Mouse (Mus musculus): ENCODE measurements around the gene Bid. TPM values are rescaled to one million over a fixed set of nuclear protein-coding genes. Genes with fewer than 3 reads are reported as not detected.
"Not testable (repeated sequence)": the region's sequence is repeated elsewhere in the genome, so short reads cannot be mapped to it uniquely, and the experiment has no call there.

Bid gene
- polyA plus RNA-seq, 1 experiment from 2014 or later, result 12.2 TPM

DNA sequence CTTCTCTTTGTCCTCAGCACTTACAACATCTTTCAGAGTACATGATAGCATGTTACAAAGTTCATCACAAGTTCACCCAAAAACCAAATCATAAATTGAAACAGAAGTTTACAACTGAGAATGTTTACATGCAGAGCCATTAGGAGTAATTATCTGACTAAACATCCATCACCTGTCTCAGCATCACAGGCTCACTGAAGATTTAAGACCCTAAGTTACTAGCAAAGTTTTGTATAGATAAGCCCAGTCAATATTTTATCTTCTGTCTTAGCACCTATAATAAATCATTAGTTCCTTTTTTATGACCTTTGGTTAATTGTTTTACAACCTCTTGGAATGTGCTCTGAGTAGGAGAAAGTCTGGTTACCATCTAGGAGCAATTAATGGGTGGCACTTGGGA, 65.9 kb downstream of the Bid start:
- H3K4me3 ChIP-seq (ENCODE audit: low read depth, low read length); H3K9ac ChIP-seq (ENCODE audit: low read depth, low read length); H3K9me3 ChIP-seq (replicated peaks; ENCODE audit: control insufficient read depth, low read length); H3K4me2 ChIP-seq; H3K4me1 ChIP-seq (ENCODE audit: control insufficient read depth, insufficient read depth, low read length); H3K36me3 ChIP-seq (ENCODE audit: control insufficient read depth, insufficient read depth, low read length); ATAC-seq (replicated peaks; ENCODE audit: insufficient number of reproducible peaks, low FRiP score, low TSS enrichment); H3K27ac ChIP-seq (ENCODE audit: low read depth, low read length); H3K27me3 ChIP-seq (ENCODE audit: control insufficient read depth, insufficient read depth, low read length): not testable (repeated sequence)

Other genes with a start within 250 kb of the Bid start
- gene Slc25a18, start 143.3 kb downstream of the Bid start, polyA plus RNA-seq (2014; fragmentation: Nextera tagmentation; extraction: Ambion mirVana), result 0.13 TPM in 1 of 2 replicates, not detected in the other
- gene Atp6v1e1, start 94.1 kb downstream of the Bid start, polyA plus RNA-seq (2014; fragmentation: Nextera tagmentation; extraction: Ambion mirVana), result 153 and 155 TPM in 2 replicates
- 26.5 and 33.8 TPM in 2 replicates for gene Bcl2l13, start 80.6 kb downstream of the Bid start, polyA plus RNA-seq (2014; fragmentation: Nextera tagmentation; extraction: Ambion mirVana)
- gene Mical3, start 214.1 kb upstream of the Bid start, polyA plus RNA-seq (2014; fragmentation: Nextera tagmentation; extraction: Ambion mirVana), result 32.3 and 53.2 TPM in 2 replicates